Mouse (Mus musculus): ENCODE measurements at regions not wholly inside any gene's neighbourhood (a gene's known extent, or its start where the extent isn't known, plus 50 kb on each side); places are given as distances from the start of the nearest gene placed in this dataset.
A peak's percentile ranks its signal among the peaks of the same experiment; 100 is the strongest.

DNA sequence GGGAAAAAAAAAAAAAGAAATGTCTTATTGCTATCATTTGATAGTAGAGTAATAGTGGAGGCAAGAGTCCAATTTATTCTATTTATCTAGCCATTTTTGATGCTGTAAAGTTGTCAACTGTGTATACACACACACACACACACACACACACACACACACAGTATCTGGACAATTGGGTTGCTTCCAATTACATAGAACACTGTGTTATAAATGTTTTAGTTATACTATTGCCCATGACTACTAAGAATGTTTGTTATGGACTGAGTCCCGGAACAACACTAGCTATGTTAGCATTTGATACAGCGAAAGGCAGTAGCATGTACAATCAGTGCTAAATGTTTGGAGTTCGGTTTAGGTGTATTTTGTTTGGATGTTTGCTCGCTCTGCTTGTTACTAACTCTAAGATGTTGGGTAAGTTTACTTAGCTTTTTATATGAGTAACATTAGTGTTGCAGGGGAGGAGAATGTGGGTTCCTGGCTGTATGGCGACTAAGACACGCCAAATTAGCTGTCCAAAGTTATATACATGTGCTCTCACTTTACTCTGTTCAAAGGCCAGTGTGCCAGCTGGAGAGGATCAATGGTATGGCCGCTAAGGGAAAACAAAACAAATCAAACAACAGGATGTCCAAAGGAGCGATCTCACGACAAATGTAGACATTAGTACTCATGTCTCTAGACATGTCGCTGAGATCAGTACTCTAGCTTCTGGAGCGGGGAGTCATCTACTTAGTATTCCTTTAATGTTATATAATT is 147.6 kb downstream of the Cysltr2 start:
- ATAC-seq (ENCODE audit: insufficient read depth) (no peak), DNase-seq (ENCODE audit: low read depth in 3 of 3, low spot score in 3 of 3) (no peak)
- no peaks in the 10 kb centered on the region for H3K9me3 ChIP-seq (ENCODE audit: control insufficient read depth, low read length)

DNA sequence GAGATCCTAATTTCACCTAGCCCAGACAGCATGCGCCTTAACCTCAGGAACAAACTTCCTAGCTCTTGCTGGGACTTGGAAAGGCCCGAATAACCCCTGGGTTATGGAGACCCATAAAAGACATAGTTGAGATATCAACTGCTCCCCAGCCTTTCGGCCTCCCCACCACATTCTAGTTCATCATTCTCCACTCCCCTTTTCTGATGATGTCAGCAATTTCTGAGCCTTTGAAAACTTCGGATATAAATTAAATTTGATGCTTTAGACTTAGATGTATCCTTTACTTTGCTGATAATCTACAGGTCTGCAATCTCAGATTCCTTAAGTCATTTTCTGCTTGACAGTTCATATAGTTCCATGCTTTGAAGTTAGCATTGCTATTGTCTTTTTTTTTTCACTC is 149.3 kb downstream of the Cysltr2 start:
- Histone ChIP-seq H3K27ac (no peak overlapping the region), H3K9me3 (ENCODE audit: control insufficient read depth, low read length) (no peaks in the 10 kb centered on the region), H3K4me3 (ENCODE audit: insufficient read depth in 1 of 2, low read depth in 2 of 2, low read length in 2 of 2) (no peak overlapping the region), H3K4me1 (replicated peaks; ENCODE audit: control insufficient read depth in 2 of 2, insufficient read depth in 2 of 2, low read length in 1 of 2) (no peaks in the 10 kb centered on the region), H3K27me3 (ENCODE audit: control insufficient read depth, insufficient read depth, low read length) (no peaks in the 10 kb centered on the region), H3K4me2 (ENCODE audit: low read depth) (no peak overlapping the region), H3K36me3 (replicated peaks; ENCODE audit: control insufficient read depth, insufficient read depth, low read depth) (no peaks in the 10 kb centered on the region), H3K9ac (replicated peaks) (no peak overlapping the region)
- 69% methylated on average over 4 of the region's 4 CpGs for WGBS (ENCODE audit: insufficient replicate concordance)
- ATAC-seq (ENCODE audit: insufficient read depth) (no peak), DNase-seq (ENCODE audit: low read depth in 3 of 3, low spot score in 3 of 3) (no peak)
- TF ChIP-seq CTCF (IDR thresholded peaks at IDR 0.05; ENCODE audit: low read depth) (no peak), EP300 (IDR thresholded peaks at IDR 0.05; ENCODE audit: low read depth) (no peak)

More for the DNA sequence above, 147.6 kb downstream of the Cysltr2 start:
- TF ChIP-seq EP300 (IDR thresholded peaks at IDR 0.05; ENCODE audit: low read depth) (no peak), CTCF (IDR thresholded peaks at IDR 0.05; ENCODE audit: low read depth) (no peak)
- no peaks in the 10 kb centered on the region for H3K27me3 ChIP-seq (ENCODE audit: control insufficient read depth, insufficient read depth, low read length)
- no peaks in the 10 kb centered on the region for H3K36me3 ChIP-seq (replicated peaks; ENCODE audit: control insufficient read depth, insufficient read depth, low read depth)
- H3K27ac ChIP-seq: no peak overlapping the region
- no peaks in the 10 kb centered on the region for H3K4me1 ChIP-seq (replicated peaks; ENCODE audit: control insufficient read depth in 2 of 2, insufficient read depth in 2 of 2, low read length in 1 of 2)
- WGBS (ENCODE audit: insufficient replicate concordance): 67% methylated on average over 11 of the region's 11 CpGs
- H3K9ac ChIP-seq (replicated peaks): no peak overlapping the region
- H3K4me2 ChIP-seq (ENCODE audit: low read depth): no peak overlapping the region
- no peak overlapping the region for H3K4me3 ChIP-seq (ENCODE audit: insufficient read depth in 1 of 2, low read depth in 2 of 2, low read length in 2 of 2)

GRCm38 (mm10) chr14:72892316-72892715 is 156.6 kb downstream of the Cysltr2 start:
- 0 out of 4 replicates have a peak, but pooled peaks cover 0 to 1% of the 10 kb centered on the region in 2 experiments for H3K4me1 ChIP-seq (replicated peaks; ENCODE audit: control insufficient read depth in 2 of 2, insufficient read depth in 2 of 2, low read length in 1 of 2)
- no peak overlapping the region for H3K4me3 ChIP-seq (ENCODE audit: insufficient read depth in 1 of 2, low read depth in 2 of 2, low read length in 2 of 2)
- ATAC-seq (ENCODE audit: insufficient read depth) (no peak), DNase-seq (ENCODE audit: low read depth in 3 of 3, low spot score in 3 of 3) (no peak)
- H3K9ac ChIP-seq (replicated peaks): no peak overlapping the region
- no peak overlapping the region for H3K4me2 ChIP-seq (ENCODE audit: low read depth)
- no peaks in the 10 kb centered on the region for H3K9me3 ChIP-seq (ENCODE audit: control insufficient read depth, low read length)
- no peaks in the 10 kb centered on the region for H3K36me3 ChIP-seq (replicated peaks; ENCODE audit: control insufficient read depth, insufficient read depth, low read depth)
- WGBS (ENCODE audit: insufficient replicate concordance): 60% methylated on average over 2 of the region's 2 CpGs
- no peaks in the 10 kb centered on the region for H3K27me3 ChIP-seq (ENCODE audit: control insufficient read depth, insufficient read depth, low read length)
- TF ChIP-seq EP300 (IDR thresholded peaks at IDR 0.05; ENCODE audit: low read depth) (no peak), CTCF (IDR thresholded peaks at IDR 0.05; ENCODE audit: low read depth) (no peak)
- no peak overlapping the region for H3K27ac ChIP-seq

DNA sequence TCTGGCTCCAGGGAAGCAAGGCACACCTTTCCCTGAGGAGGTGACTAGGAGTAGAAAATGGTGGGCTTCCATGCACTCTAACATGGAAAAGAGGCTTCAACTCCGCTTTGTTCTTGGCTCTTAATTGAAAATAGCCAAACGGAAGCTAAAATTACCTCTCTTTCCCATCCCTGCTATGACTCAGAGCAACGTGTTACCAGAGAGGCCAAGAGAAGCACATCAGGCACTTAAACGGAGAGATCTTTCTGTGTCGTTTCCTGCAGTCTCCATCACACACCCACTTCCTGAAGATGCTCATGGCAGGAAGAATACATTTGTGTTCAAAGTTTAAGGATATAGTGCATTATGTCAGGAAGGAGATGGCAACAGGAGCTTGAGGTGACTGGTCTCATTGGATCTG is 159.3 kb downstream of the Cysltr2 start:
- no peaks in the 10 kb centered on the region for H3K36me3 ChIP-seq (replicated peaks; ENCODE audit: control insufficient read depth, insufficient read depth, low read depth)
- no peak for TF ChIP-seq CTCF (IDR thresholded peaks at IDR 0.05; ENCODE audit: low read depth)
- 34% methylated on average over 5 of the region's 5 CpGs for WGBS (ENCODE audit: insufficient replicate concordance)
- H3K4me2 ChIP-seq (ENCODE audit: low read depth): no peak overlapping the region
- H3K27ac ChIP-seq: no peak overlapping the region
- no peaks in the 10 kb centered on the region for H3K27me3 ChIP-seq (ENCODE audit: control insufficient read depth, insufficient read depth, low read length)
- ATAC-seq (ENCODE audit: insufficient read depth) (no peak), DNase-seq (ENCODE audit: low read depth in 3 of 3, low spot score in 3 of 3) (no peak)
- no peak overlapping the region for H3K4me3 ChIP-seq (ENCODE audit: insufficient read depth in 1 of 2, low read depth in 2 of 2, low read length in 2 of 2)
- no peak overlapping the region for H3K9ac ChIP-seq (replicated peaks)
- H3K9me3 ChIP-seq (ENCODE audit: control insufficient read depth, low read length): no peaks in the 10 kb centered on the region
- H3K4me1 ChIP-seq (replicated peaks; ENCODE audit: control insufficient read depth in 2 of 2, insufficient read depth in 2 of 2, low read length in 1 of 2): 0 out of 4 replicates have a peak, but pooled peaks cover 0 to 1% of the 10 kb centered on the region in 2 experiments

DNA sequence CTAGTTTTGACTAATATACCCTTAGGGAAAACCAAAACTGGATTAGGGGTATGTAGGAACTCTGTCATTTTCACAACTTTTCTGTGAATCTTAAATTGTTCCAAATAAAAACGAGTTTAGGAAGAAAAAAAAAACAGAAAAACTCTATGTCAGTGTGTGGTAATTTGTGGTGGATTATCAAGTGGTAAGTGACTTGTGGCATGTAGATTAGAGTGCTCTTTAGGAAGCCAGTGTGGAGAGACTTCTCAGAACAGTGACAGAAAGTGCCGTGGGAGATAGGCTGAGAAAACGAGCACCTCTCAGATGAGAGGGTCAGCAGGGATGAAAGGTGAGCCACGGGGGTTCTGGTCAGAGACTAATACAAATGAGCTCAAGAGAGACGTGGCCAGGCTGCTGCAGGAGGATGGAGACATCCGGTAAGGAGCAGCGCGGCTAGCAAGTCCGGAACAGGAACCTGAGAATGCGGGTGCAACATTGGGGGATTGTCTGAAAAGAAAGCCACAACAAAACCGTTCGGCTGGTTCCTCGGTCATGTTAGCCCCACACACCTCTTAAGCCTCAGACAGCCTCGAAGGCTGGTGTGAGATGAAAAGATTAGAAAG is 161.3 kb downstream of the Cysltr2 start:
- no peak for DNase-seq (ENCODE audit: low read depth in 3 of 3, low spot score in 3 of 3)
- 0 out of 4 replicates have a peak, but pooled peaks cover 0 to 1% of the 10 kb centered on the region in 2 experiments for H3K4me1 ChIP-seq (replicated peaks; ENCODE audit: control insufficient read depth in 2 of 2, insufficient read depth in 2 of 2, low read length in 1 of 2)
- ATAC-seq (ENCODE audit: insufficient read depth): no peak
- no peaks in the 10 kb centered on the region for H3K36me3 ChIP-seq (replicated peaks; ENCODE audit: control insufficient read depth, insufficient read depth, low read depth)
- no peak overlapping the region for H3K9ac ChIP-seq (replicated peaks)
- H3K4me2 ChIP-seq (ENCODE audit: low read depth): peak overlapping the region; percentile 8; the same call in 1 of the 2 replicates
- H3K9me3 ChIP-seq (ENCODE audit: control insufficient read depth, low read length): no peaks in the 10 kb centered on the region
- WGBS (ENCODE audit: insufficient replicate concordance): 15% methylated on average over 14 of the region's 14 CpGs
- TF ChIP-seq EP300 (IDR thresholded peaks at IDR 0.05; ENCODE audit: low read depth) (no peak), CTCF (IDR thresholded peaks at IDR 0.05; ENCODE audit: low read depth) (no peak)
- H3K27me3 ChIP-seq (ENCODE audit: control insufficient read depth, insufficient read depth, low read length): no peaks in the 10 kb centered on the region
- H3K27ac ChIP-seq: no peak overlapping the region
- H3K4me3 ChIP-seq (ENCODE audit: insufficient read depth in 1 of 2, low read depth in 2 of 2, low read length in 2 of 2): no peak overlapping the region

Measured in liver, embryonic 14.5 days (tissue).